ENCODE assay signal across 8 mouse cellular contexts in the genomic region with DNA sequence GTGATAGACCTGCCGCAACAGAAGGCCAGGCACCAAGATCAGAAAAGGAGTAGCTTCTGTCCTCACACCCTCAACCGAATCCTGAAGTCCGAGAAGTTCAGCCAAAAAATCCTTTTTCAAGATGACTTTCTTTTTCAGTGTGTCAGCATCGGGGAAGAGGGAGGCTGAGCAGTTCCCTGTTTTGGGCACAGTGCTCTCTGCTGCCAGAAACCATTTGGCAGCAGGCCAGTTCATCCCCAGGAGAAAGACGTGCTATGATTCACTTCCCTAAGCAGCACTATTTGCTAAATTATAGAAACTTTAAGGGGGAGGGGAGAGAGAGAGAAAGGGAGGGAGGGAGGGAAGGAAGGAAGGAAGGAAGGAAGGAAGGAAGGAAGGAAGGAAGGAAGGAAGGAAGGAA. TPM values are rescaled to one million over a fixed set of nuclear protein-coding genes. Genes with fewer than 3 reads are reported as not detected.
A peak's percentile ranks its signal among the peaks of the same experiment; 100 is the strongest.
DNase-seq lines count a peak whose midpoint lies in the region; ATAC-seq and TF ChIP-seq lines count a peak whose summit lies in the region.

No protein-coding gene starts in this region.

- peaks cover 6% of the 10 kb centered on the region; the same call in 1 of the 2 replicates for H3K4me1 ChIP-seq in liver, postnatal 0 days (ENCODE audit: insufficient read depth)
- H3K4me1 ChIP-seq in stomach, postnatal 0 days (replicated peaks; ENCODE audit: control insufficient read depth, insufficient read depth) = 0 out of 2 replicates have a peak, but pooled peaks cover 3% of the 10 kb centered on the region

- peak; percentile 82 for DNase-seq in layer of hippocampus, adult 11-12 months (ENCODE audit: low spot score)
- DNase-seq in layer of hippocampus, adult 9-10 months (ENCODE audit: low spot score) = no peak
- DNase-seq in adrenal gland, adult 8-10 months = peak; percentile 74
- peak; percentile 25 to 54 for DNase-seq in gastrocnemius, adult 8-10 months (ENCODE audit: low spot score in 2 of 2)
- DNase-seq in kidney, adult 9 months = peak; percentile 74
- DNase-seq in liver, postnatal 0 days = peak; percentile 48
- DNase-seq in stomach, postnatal 0 days (ENCODE audit: low spot score) = peak; percentile 52
- DNase-seq in embryo, embryonic 10 days (ENCODE audit: low spot score) = no peak

- H3K27ac ChIP-seq in liver, postnatal 0 days (ENCODE audit: low read depth) = no peak overlapping the region
- H3K27ac ChIP-seq in stomach, postnatal 0 days (replicated peaks) = peak overlapping the region; percentile 93

- no peak for TF ChIP-seq EP300 in liver, postnatal 0 days (IDR thresholded peaks at IDR 0.05; ENCODE audit: low read depth)
- TF ChIP-seq EP300 in stomach, postnatal 0 days (optimal IDR thresholded peaks at IDR 0.05) = no peak

- H3K4me3 ChIP-seq in liver, postnatal 0 days (ENCODE audit: low read depth, low read length) = no peak overlapping the region
- peak overlapping the region; percentile 46 for H3K4me3 ChIP-seq in stomach, postnatal 0 days (ENCODE audit: low read depth, low read length)

- H3K9me3 ChIP-seq in liver, postnatal 0 days (ENCODE audit: low read length) = no peaks in the 10 kb centered on the region
- no peaks in the 10 kb centered on the region for H3K9me3 ChIP-seq in stomach, postnatal 0 days (ENCODE audit: control insufficient read depth, low read length)

- no peak overlapping the region for H3K9ac ChIP-seq in liver, postnatal 0 days (replicated peaks)
- H3K9ac ChIP-seq in stomach, postnatal 0 days (ENCODE audit: low read length) = peak overlapping the region; percentile 76

- no peaks in the 10 kb centered on the region for H3K36me3 ChIP-seq in liver, postnatal 0 days (replicated peaks; ENCODE audit: insufficient read depth, low read length)
- H3K36me3 ChIP-seq in stomach, postnatal 0 days (ENCODE audit: control insufficient read depth, insufficient read depth, low read length) = 0 out of 2 replicates have a peak, but pooled peaks cover 2% of the 10 kb centered on the region

- no peak for ATAC-seq in liver, postnatal 0 days
- peak; percentile 38; the same call in 1 of the 2 replicates for ATAC-seq in stomach, postnatal 0 days (ENCODE audit: low FRiP score, low TSS enrichment)

- WGBS in liver, postnatal 0 days (ENCODE audit: insufficient replicate concordance) = 53% methylated on average over 5 of the region's 5 CpGs
- 26% methylated on average over 5 of the region's 5 CpGs for WGBS in stomach, postnatal 0 days

- no peak overlapping the region for H3K4me2 ChIP-seq in liver, postnatal 0 days (ENCODE audit: low read depth, low read length)
- peak overlapping the region; percentile 47 for H3K4me2 ChIP-seq in stomach, postnatal 0 days (replicated peaks; ENCODE audit: low read depth)

- TF ChIP-seq CTCF in liver, postnatal 0 days (IDR thresholded peaks at IDR 0.05; ENCODE audit: low read depth) = no peak
- no peak for TF ChIP-seq CTCF in stomach, postnatal 0 days (IDR thresholded peaks at IDR 0.05; ENCODE audit: low read depth)

- no peaks in the 10 kb centered on the region for H3K27me3 ChIP-seq in liver, postnatal 0 days (ENCODE audit: insufficient read depth, low read length)
- no peaks in the 10 kb centered on the region for H3K27me3 ChIP-seq in stomach, postnatal 0 days (ENCODE audit: control insufficient read depth, insufficient read depth, low read length)

RNA-seq across cellular contexts. Expression of a gene that starts 26.1 kb away (rescaled TPM):
- total RNA-seq in adrenal gland, adult 8-10 months (2022) = 10 to 100 TPM; 30.9 to 51.4 (median 43.5) TPM
- 1 to 10 TPM; 1.0 to 4.1 (median 2.4) TPM for total RNA-seq in gastrocnemius, adult 8-10 months (2022)
- 138 and 154 TPM in 2 replicates for polyA plus RNA-seq in liver, postnatal 0 days (2015; fragmentation: Nextera tagmentation; extraction: Ambion mirVana)
- 99.6 and 107 TPM in 2 replicates for polyA plus RNA-seq in stomach, postnatal 0 days (2015; fragmentation: Nextera tagmentation; extraction: Ambion mirVana)

Comparison
In these comparisons a context has a peak if more than half of its experiments do, and no peak if none do; other contexts are left out.
1. DNase-seq: peak in layer of hippocampus, adult 11-12 months (single experiment), adrenal gland, adult 8-10 months (single experiment), gastrocnemius, adult 8-10 months (2 of 2), kidney, adult 9 months (single experiment), liver, postnatal 0 days (single experiment) and stomach, postnatal 0 days (single experiment); none in layer of hippocampus, adult 9-10 months (single experiment) and embryo, embryonic 10 days (single experiment).
2. RNA of a gene that starts 26.1 kb away (total RNA-seq): 30.9 to 51.4 TPM in adrenal gland, adult 8-10 months; 1.0 to 4.1 TPM in gastrocnemius, adult 8-10 months; every median in the first group is over 4 times any median in the second.